Mouse (Mus musculus): ENCODE data around the gene Tenm2.

DNA sequence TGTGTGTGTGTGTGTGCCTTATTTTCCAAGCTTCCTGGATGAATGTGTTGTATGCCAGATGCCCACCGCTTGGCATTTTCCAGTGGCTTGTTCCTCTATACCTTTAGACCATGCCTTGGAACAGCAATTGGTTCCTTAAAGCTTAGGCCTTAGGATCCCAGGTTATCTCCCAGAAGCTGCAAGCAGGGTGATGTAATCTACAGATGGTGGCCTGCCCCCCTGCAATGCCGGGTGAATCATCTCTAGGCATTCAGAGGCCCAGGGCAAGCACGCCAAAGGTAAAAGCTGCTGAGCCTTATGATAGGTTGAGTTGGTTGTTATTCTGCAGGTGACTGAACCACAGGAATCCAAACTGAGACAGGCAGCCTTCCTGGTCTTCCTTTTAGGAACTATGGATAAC is 1253.0 kb downstream of the Tenm2 start:
- no peak for TF ChIP-seq ZMIZ1 (IDR thresholded peaks at IDR 0.05; ENCODE audit: low read depth, low read length)
- TF ChIP-seq CTCF (conservative IDR thresholded peaks at IDR 0.05 in 1 of 2, IDR thresholded peaks at IDR 0.05 in 1 of 2; ENCODE audit: low read depth in 2 of 2, low read length in 2 of 2), result no peak
- TF ChIP-seq BHLHE40 (IDR thresholded peaks at IDR 0.05; ENCODE audit: low read depth, low read length), result no peak
- TF ChIP-seq POLR2A (IDR thresholded peaks at IDR 0.05; ENCODE audit: low read depth, low read length), result no peak
- no peak for TF ChIP-seq IRF4 (IDR thresholded peaks at IDR 0.05; ENCODE audit: low read depth, low read length)
- TF ChIP-seq EP300 (IDR thresholded peaks at IDR 0.05; ENCODE audit: low read length), result no peak
- no peak for TF ChIP-seq NRF1 (IDR thresholded peaks at IDR 0.05; ENCODE audit: low read depth, low read length)
- no peak for TF ChIP-seq SIN3A (IDR thresholded peaks at IDR 0.05; ENCODE audit: low read length)
